Comparison of ENCODE assay signal across 8 mouse cellular contexts in genomic region chr10:84438466-84439227, GRCm38 (mm10). TPM values are rescaled to one million over a fixed set of nuclear protein-coding genes. Genes with fewer than 3 reads are reported as not detected.
DNase-seq lines count a peak whose midpoint lies in the region; ATAC-seq and TF ChIP-seq lines count a peak whose summit lies in the region.

No protein-coding gene starts in this region.

- no peaks in the 10 kb centered on the region; the same call in 1 of the 2 replicates for H3K79me2 ChIP-seq in liver, adult 2 months (ENCODE audit: control insufficient read depth, insufficient read depth, low read length)

- no peak overlapping the region for H3K9ac ChIP-seq in liver, adult 2 months (ENCODE audit: low read depth, low read length)
- H3K9ac ChIP-seq in intestine, embryonic 16.5 days (ENCODE audit: low read depth, low read length) = 0 out of 2 replicates have a peak overlapping the region, but pooled peaks have one; percentile 26
- H3K9ac ChIP-seq in neural tube, embryonic 13.5 days = peak overlapping the region; percentile 100

- peak overlapping the region; percentile 17; the same call in 1 of the 2 replicates for H3K4me3 ChIP-seq in liver, adult 2 months (ENCODE audit: insufficient read depth, low read depth, low read length)
- H3K4me3 ChIP-seq in embryonic fibroblast, embryonic 13.5 days (ENCODE audit: insufficient read depth, low read length) = peak overlapping the region; percentile 89
- H3K4me3 ChIP-seq in intestine, embryonic 16.5 days (ENCODE audit: low read length) = peak overlapping the region; percentile 80
- H3K4me3 ChIP-seq in neural tube, embryonic 13.5 days = peak overlapping the region; percentile 91

- peak overlapping the region; percentile 93 for H3K4me2 ChIP-seq in intestine, embryonic 16.5 days (ENCODE audit: low read depth, low read length)
- H3K4me2 ChIP-seq in neural tube, embryonic 13.5 days = peak overlapping the region; percentile 97

- no peaks in the 10 kb centered on the region for H3K9me3 ChIP-seq in intestine, embryonic 16.5 days (ENCODE audit: control insufficient read depth, low read length)
- no peaks in the 10 kb centered on the region for H3K9me3 ChIP-seq in neural tube, embryonic 13.5 days

- H3K4me1 ChIP-seq in liver, adult 2 months (ENCODE audit: control insufficient read depth, insufficient read depth, low read length) = peaks cover 5% of the 10 kb centered on the region
- H3K4me1 ChIP-seq in embryonic fibroblast, embryonic 13.5 days (ENCODE audit: control insufficient read depth, insufficient read depth, low read length) = peaks cover 20% of the 10 kb centered on the region
- H3K4me1 ChIP-seq in intestine, embryonic 16.5 days (ENCODE audit: control insufficient read depth, insufficient read depth, low read length) = peaks cover 15% of the 10 kb centered on the region
- H3K4me1 ChIP-seq in neural tube, embryonic 13.5 days (replicated peaks) = peaks cover 73% of the 10 kb centered on the region

- no peak for TF ChIP-seq CTCF in liver, adult 2 months (IDR thresholded peaks at IDR 0.05; ENCODE audit: low read depth, low read length)
- TF ChIP-seq CTCF in embryonic fibroblast, embryonic 13.5 days (IDR thresholded peaks at IDR 0.05; ENCODE audit: borderline replicate concordance, insufficient read depth, low read length) = no peak

- H3K27ac ChIP-seq in liver, adult 2 months (replicated peaks; ENCODE audit: insufficient read depth, low read depth, low read length) = no peak overlapping the region
- peak overlapping the region; percentile 76 for H3K27ac ChIP-seq in embryonic fibroblast, embryonic 13.5 days (ENCODE audit: insufficient read depth, low read length)
- peak overlapping the region; percentile 26; the same call in 1 of the 2 replicates for H3K27ac ChIP-seq in intestine, embryonic 16.5 days (ENCODE audit: low read length)
- H3K27ac ChIP-seq in neural tube, embryonic 13.5 days (replicated peaks) = peak overlapping the region; percentile 99

- ATAC-seq in intestine, embryonic 16.5 days = no peak
- ATAC-seq in neural tube, embryonic 13.5 days (ENCODE audit: low read depth) = no peak

- no peaks in the 10 kb centered on the region for H3K36me3 ChIP-seq in liver, adult 2 months (ENCODE audit: control insufficient read depth, insufficient read depth, low read length)
- H3K36me3 ChIP-seq in intestine, embryonic 16.5 days (ENCODE audit: control insufficient read depth, insufficient read depth, low read length) = no peaks in the 10 kb centered on the region
- H3K36me3 ChIP-seq in neural tube, embryonic 13.5 days = 0 out of 2 replicates have a peak, but pooled peaks cover under 1% of the 10 kb centered on the region

- no peaks in the 10 kb centered on the region for H3K27me3 ChIP-seq in liver, adult 2 months (ENCODE audit: control insufficient read depth, insufficient read depth, low read length)
- peaks cover 7% of the 10 kb centered on the region; the same call in 1 of the 2 replicates for H3K27me3 ChIP-seq in intestine, embryonic 16.5 days (replicated peaks; ENCODE audit: control insufficient read depth, insufficient read depth, low read length)
- H3K27me3 ChIP-seq in neural tube, embryonic 13.5 days = no peaks in the 10 kb centered on the region

- no peak for DNase-seq in liver, adult 2 months (ENCODE audit: extremely low read depth, low read depth, low spot score)
- DNase-seq in liver = no peak
- DNase-seq in frontal cortex, postnatal 36 days (ENCODE audit: low spot score in 2 of 2) = no peak
- DNase-seq in layer of hippocampus, adult 11-12 months (ENCODE audit: low spot score) = no peak
- DNase-seq in frontal cortex, postnatal 14 days (ENCODE audit: low spot score in 2 of 2) = no peak

- no peak for TF ChIP-seq POLR2A in liver, adult 2 months (IDR thresholded peaks at IDR 0.05; ENCODE audit: extremely low read depth, insufficient read depth, low read length)
- TF ChIP-seq POLR2A in embryonic fibroblast, embryonic 13.5 days (IDR thresholded peaks at IDR 0.05; ENCODE audit: low read depth, low read length) = no peak

- WGBS in liver, adult 2 months = 55% methylated on average over 19 of the region's 19 CpGs
- 28% methylated on average over 19 of the region's 19 CpGs for WGBS in intestine, embryonic 16.5 days
- WGBS in neural tube, embryonic 13.5 days = 53% methylated on average over 19 of the region's 19 CpGs

RNA-seq across cellular contexts. Expression of gene Nuak1, which starts 1.8 kb away (rescaled TPM):
- total RNA-seq in liver, adult 2 months (2014; rRNA removed) = 0.65 and 0.87 TPM in 2 replicates
- polyA plus RNA-seq in liver, adult 2 months (2012; rRNA removed) = 1.4 and 2.8 TPM in 2 replicates
- 74.3 and 84.1 TPM in 2 replicates for polyA plus RNA-seq in embryonic fibroblast, embryonic 13.5 days (2011; ENCODE audit: insufficient read length, low read depth, missing spikeins)
- polyA plus RNA-seq in intestine, embryonic 16.5 days (2015; fragmentation: Nextera tagmentation; extraction: Ambion mirVana) = 0.59 and 0.66 TPM in 2 replicates
- 5.4 and 5.7 TPM in 2 replicates for polyA plus RNA-seq in neural tube, embryonic 13.5 days (2015; fragmentation: Nextera tagmentation; extraction: Ambion mirVana)

Comparison
In these comparisons a context has a peak if more than half of its experiments do, and no peak if none do; other contexts are left out.
1. H3K4me3 ChIP-seq: peak in every context shown above with its lines; median percentile 91 in neural tube, embryonic 13.5 days; 89 in embryonic fibroblast, embryonic 13.5 days; 80 in intestine, embryonic 16.5 days; 17 in liver, adult 2 months.
2. RNA of gene Nuak1, which starts 1.8 kb away (polyA plus RNA-seq): 74.3 to 84.1 TPM in embryonic fibroblast, embryonic 13.5 days; 5.4 to 5.7 TPM in neural tube, embryonic 13.5 days, 1.4 to 2.8 TPM in liver, adult 2 months and 0.59 to 0.66 TPM in intestine, embryonic 16.5 days; every median in the first group is over 10 times any median in the second.